Mouse (Mus musculus) stomach, postnatal 0 days (tissue): ENCODE results near the gene Rbks. TPM values are rescaled to one million over a fixed set of nuclear protein-coding genes. Genes with fewer than 3 reads are reported as not detected.
"Not testable (repeated sequence)": the region's sequence is repeated elsewhere in the genome, so short reads cannot be mapped to it uniquely, and the experiment has no call there.

Experiments used
- ATAC-seq: fragments of 200-750 bp; cut with Nextera tagmentation; 2 replicates; pipeline ENCODE4 v1.8.0; 2017; ENCODE audit not compliant: low FRiP score, low TSS enrichment
- DNase-seq: peaks from one replicate; pipeline ENCODE4 v3.0.0-alpha.2; 2016; ENCODE audit warnings: low spot score
- H3K27ac ChIP-seq: fragments of 300-500 bp; sonication (generic); replicated peaks from 2 replicates; pipeline ENCODE4 v1.5.1; 2014; ENCODE audit warnings: mild to moderate bottlenecking, control low read depth
- H3K27me3 ChIP-seq: fragments of 300-500 bp; sonication (generic); 2 replicates; pipeline ENCODE4 v1.6.1; 2014; ENCODE audit warnings: low read length; ENCODE audit not compliant: control insufficient read depth, insufficient read depth
- H3K36me3 ChIP-seq: fragments of 300-500 bp; sonication (generic); 2 replicates; pipeline ENCODE4 v1.6.1; 2014; ENCODE audit warnings: low read length, mixed read lengths; ENCODE audit not compliant: control insufficient read depth, insufficient read depth
- H3K4me1 ChIP-seq: fragments of 300-500 bp; sonication (generic); replicated peaks from 2 replicates; pipeline ENCODE4 v1.6.1; 2014; ENCODE audit warnings: antibody characterized with exemption; ENCODE audit not compliant: control insufficient read depth, insufficient read depth
- H3K4me2 ChIP-seq: fragments of 300-500 bp; sonication (generic); replicated peaks from 2 replicates; pipeline ENCODE4 v1.6.1; 2014; ENCODE audit warnings: low read depth, mild to moderate bottlenecking, control low read depth, moderate library complexity
- H3K4me3 ChIP-seq: fragments of 300-500 bp; sonication (generic); 2 replicates; pipeline ENCODE4 v1.5.1; 2014; ENCODE audit warnings: low read depth, low read length, control low read depth
- H3K9ac ChIP-seq: fragments of 300-500 bp; sonication (generic); 2 replicates; pipeline ENCODE4 v1.6.1; 2014; ENCODE audit warnings: mild to moderate bottlenecking, low read length, control low read depth, mixed read lengths
- H3K9me3 ChIP-seq: fragments of 300-500 bp; sonication (generic); 2 replicates; pipeline ENCODE4 v1.6.1; 2016; ENCODE audit warnings: low read length; ENCODE audit not compliant: control insufficient read depth
- CTCF ChIP-seq: IDR thresholded peaks from 2 replicates; pipeline ENCODE4 v1.5.1; 2016; ENCODE audit warnings: antibody characterized with exemption, low read depth, mild to moderate bottlenecking, moderate library complexity
- EP300 ChIP-seq: optimal IDR thresholded peaks from 2 replicates; pipeline ENCODE3; 2016; ENCODE audit warnings: antibody characterized with exemption
- WGBS: fragments of 180-500 bp; shearing (Covaris S2); extraction: QIAGEN DNeasy Blood & Tissue Kit; methylation state at CpG from one replicate; pipeline ENCODE4 v1.1.7; 2014; 5-methylcytosine and 5-hydroxymethylcytosine counted together
- polyA plus RNA-seq: library from polyadenylated mRNA; unstranded; fragments of >200 nt; fragmentation: Nextera tagmentation; extraction: Ambion mirVana; gene quantifications from 2 replicates; pipeline ENCODE4 v1.2.1, GENCODE M21; 2015

The Rbks gene
- polyA plus RNA-seq, 1 experiment from 2014 or later, result 5.7 TPM

- Histone ChIP-seq H3K4me3 (peak within 1 kb of the TSS; percentile 31), H3K4me2 (peak within 1 kb of the TSS; percentile 58), H3K36me3 (no peaks in the 10 kb centered on the region), H3K9me3 (no peaks in the 10 kb centered on the region), H3K9ac (peak within 1 kb of the TSS; percentile 14), H3K27me3 (no peaks in the 10 kb centered on the region), H3K4me1 (peaks cover 7% of the 10 kb centered on the region; the same call in 1 of the 2 replicates), H3K27ac (peak within 1 kb of the TSS; percentile 73)
- TF ChIP-seq CTCF (peak; percentile 70), EP300 (peak; percentile 61)
- WGBS, result 9% methylated on average over 26 of the region's 26 CpGs
- ATAC-seq, result peak; percentile 91
- peak; percentile 88 for DNase-seq
Measured at GRCm38 (mm10) chr5:31596481-31597429, 100.7 kb downstream of the Rbks start, which contains the start of gene Mrpl33. Gene Mrpl33, plus strand, starts transcription at chr5:31596935.

- Histone ChIP-seq H3K4me1 (peaks cover 7% of the 10 kb centered on the region; the same call in 1 of the 2 replicates), H3K9ac (peak overlapping the region; percentile 14), H3K4me3 (no peak overlapping the region; the same call in 1 of the 2 replicates), H3K36me3 (no peaks in the 10 kb centered on the region), H3K4me2 (peak overlapping the region; percentile 58; the same call in 1 of the 2 replicates), H3K27ac (peak overlapping the region; percentile 73; the same call in 1 of the 2 replicates), H3K27me3 (no peaks in the 10 kb centered on the region), H3K9me3 (no peaks in the 10 kb centered on the region)
- peak; percentile 20; the same call in 1 of the 2 replicates for TF ChIP-seq CTCF
- no peak for TF ChIP-seq EP300
- no peak for DNase-seq
- ATAC-seq, result no peak
- WGBS, result 68% methylated on average over 4 of the region's 4 CpGs
Measured at GRCm38 (mm10) chr5:31595868-31596267, 101.6 kb downstream of the Rbks start.

- H3K4me2 ChIP-seq, result no peak overlapping the region
- no peak overlapping the region for H3K4me3 ChIP-seq
- no peaks in the 10 kb centered on the region for H3K27me3 ChIP-seq
- DNase-seq (no peak), ATAC-seq (no peak)
- H3K9ac ChIP-seq, result no peak overlapping the region
- WGBS, result 85% methylated on average over 7 of the region's 7 CpGs
- H3K9me3 ChIP-seq, result no peaks in the 10 kb centered on the region; the same call in 1 of the 2 replicates
- H3K36me3 ChIP-seq, result no peaks in the 10 kb centered on the region
- TF ChIP-seq CTCF (no peak), EP300 (no peak)
- no peak overlapping the region for H3K27ac ChIP-seq
- peaks cover 3% of the 10 kb centered on the region; the same call in 1 of the 2 replicates for H3K4me1 ChIP-seq
Measured at GRCm38 (mm10) chr5:31591122-31591521, 106.3 kb downstream of the Rbks start.

- 0 out of 2 replicates have a peak, but pooled peaks have one; percentile 25 for ATAC-seq
- H3K36me3 ChIP-seq, result no peaks in the 10 kb centered on the region
- no peak overlapping the region for H3K9ac ChIP-seq
- no peaks in the 10 kb centered on the region; the same call in 1 of the 2 replicates for H3K9me3 ChIP-seq
- no peak overlapping the region for H3K4me3 ChIP-seq
- no peak overlapping the region for H3K4me2 ChIP-seq
- TF ChIP-seq CTCF, result no peak
- no peak for TF ChIP-seq EP300
- no peaks in the 10 kb centered on the region for H3K27me3 ChIP-seq
- H3K27ac ChIP-seq, result no peak overlapping the region
- no peak for DNase-seq
- 71% methylated on average over 14 of the region's 14 CpGs for WGBS
- H3K4me1 ChIP-seq, result no peaks in the 10 kb centered on the region
Measured at GRCm38 (mm10) chr5:31589711-31590319, 107.6 kb downstream of the Rbks start.

GRCm38 (mm10) chr5:31588672-31589071, 108.8 kb downstream of the Rbks start:
- not testable (repeated sequence) for H3K9ac ChIP-seq, H3K27ac ChIP-seq, ATAC-seq, H3K36me3 ChIP-seq, H3K4me3 ChIP-seq, H3K27me3 ChIP-seq, H3K4me1 ChIP-seq, H3K9me3 ChIP-seq, DNase-seq, H3K4me2 ChIP-seq
- peak; percentile 48 for TF ChIP-seq CTCF
- 91% methylated on average over 8 of the region's 8 CpGs for WGBS
